Mouse (Mus musculus) E14TG2a.4 (cell line): ENCODE data around the gene Pglyrp2.
A peak's percentile ranks its signal among the peaks of the same experiment; 100 is the strongest.

Experiments
- H3K27me3 ChIP-seq: 2 replicates; pipeline ENCODE4 v1.6.1; 2014; ENCODE audit warnings: low read length, control low read depth; ENCODE audit not compliant: insufficient read depth
- H3K36me3 ChIP-seq: 2 replicates; pipeline ENCODE4 v1.6.1; 2014; ENCODE audit warnings: low read length, control low read depth; ENCODE audit not compliant: insufficient read depth
- H3K4me1 ChIP-seq: replicated peaks from 2 replicates; pipeline ENCODE4 v1.6.1; 2014; ENCODE audit warnings: low read depth, low read length, control low read depth
- H3K4me3 ChIP-seq: replicated peaks from 2 replicates; pipeline ENCODE4 v1.5.1; 2014; ENCODE audit warnings: mild to moderate bottlenecking, low read length
- H3K9me3 ChIP-seq: 2 replicates; pipeline ENCODE4 v1.6.1; 2014; ENCODE audit warnings: low read length, control low read depth
- CTCF ChIP-seq: conservative IDR thresholded peaks from 2 replicates; pipeline ENCODE4 v1.5.1; 2014; ENCODE audit warnings: low read length
- NANOG ChIP-seq: IDR thresholded peaks from 2 replicates; pipeline ENCODE4 v1.6.1; 2014; ENCODE audit warnings: borderline replicate concordance, low read length, mixed read lengths
- POU5F1 ChIP-seq: IDR thresholded peaks from 2 replicates; pipeline ENCODE4 v1.6.1; 2014; ENCODE audit warnings: low read length, borderline replicate concordance

Pglyrp2 gene

GRCm38 (mm10) chr17:32389101-32389659, 34.8 kb downstream of the Pglyrp2 start, which contains the start of gene Wiz:
Gene Wiz (minus strand): TSS chr17:32389439.
- TF ChIP-seq POU5F1 (no peak), NANOG (no peak), CTCF (no peak)
- Histone ChIP-seq H3K4me1 (peaks cover 48% of the 10 kb centered on the region), H3K36me3 (peaks cover under 1% of the 10 kb centered on the region; the same call in 1 of the 2 replicates), H3K4me3 (peak within 1 kb of the TSS; percentile 88), H3K9me3 (no peaks in the 10 kb centered on the region), H3K27me3 (peaks cover 61% of the 10 kb centered on the region)

GRCm38 (mm10) chr17:32388370-32389100, 35.4 kb downstream of the Pglyrp2 start:
- Histone ChIP-seq H3K36me3 (peaks cover 6% of the 10 kb centered on the region), H3K27me3 (peaks cover 61% of the 10 kb centered on the region), H3K4me3 (peak overlapping the region; percentile 88), H3K4me1 (peaks cover 48% of the 10 kb centered on the region), H3K9me3 (no peaks in the 10 kb centered on the region)
- TF ChIP-seq POU5F1 (no peak), NANOG (no peak), CTCF (no peak)

- Histone ChIP-seq H3K36me3 (peaks cover 6% of the 10 kb centered on the region), H3K4me1 (peaks cover 45% of the 10 kb centered on the region), H3K27me3 (peaks cover 57% of the 10 kb centered on the region), H3K9me3 (no peaks in the 10 kb centered on the region), H3K4me3 (peak overlapping the region; percentile 88)
- TF ChIP-seq CTCF (no peak), NANOG (no peak), POU5F1 (no peak)
Measured at GRCm38 (mm10) chr17:32387986-32388369, 36.0 kb downstream of the Pglyrp2 start.

GRCm38 (mm10) chr17:32386659-32387432, 37.1 kb downstream of the Pglyrp2 start:
- Histone ChIP-seq H3K9me3 (no peaks in the 10 kb centered on the region), H3K36me3 (peaks cover 6% of the 10 kb centered on the region), H3K4me1 (peaks cover 41% of the 10 kb centered on the region), H3K27me3 (peaks cover 45% of the 10 kb centered on the region), H3K4me3 (no peak overlapping the region)
- no peak for TF ChIP-seq POU5F1
- peak; percentile 71 for TF ChIP-seq CTCF

- no peaks in the 10 kb centered on the region for H3K9me3 ChIP-seq
- peaks cover 29% of the 10 kb centered on the region for H3K4me1 ChIP-seq
- TF ChIP-seq NANOG (no peak), CTCF (no peak), POU5F1 (no peak)
- H3K27me3 ChIP-seq: peaks cover 31% of the 10 kb centered on the region
- peaks cover 6% of the 10 kb centered on the region for H3K36me3 ChIP-seq
- no peak overlapping the region for H3K4me3 ChIP-seq
Measured at GRCm38 (mm10) chr17:32383661-32384060, 40.3 kb downstream of the Pglyrp2 start.

GRCm38 (mm10) chr17:32382576-32382975, 41.4 kb downstream of the Pglyrp2 start:
- peaks cover 23% of the 10 kb centered on the region for H3K27me3 ChIP-seq
- H3K36me3 ChIP-seq: peaks cover 6% of the 10 kb centered on the region
- H3K4me3 ChIP-seq: no peak overlapping the region
- H3K9me3 ChIP-seq: no peaks in the 10 kb centered on the region
- TF ChIP-seq NANOG (no peak), CTCF (no peak), POU5F1 (no peak)
- peaks cover 21% of the 10 kb centered on the region for H3K4me1 ChIP-seq

- no peaks in the 10 kb centered on the region for H3K9me3 ChIP-seq
- peaks cover 23% of the 10 kb centered on the region for H3K4me1 ChIP-seq
- TF ChIP-seq POU5F1 (no peak), NANOG (no peak), CTCF (no peak)
- H3K27me3 ChIP-seq: peaks cover 6% of the 10 kb centered on the region; the same call in 1 of the 2 replicates
- H3K36me3 ChIP-seq: peaks cover 2% of the 10 kb centered on the region
- H3K4me3 ChIP-seq: no peak overlapping the region
Measured at GRCm38 (mm10) chr17:32378786-32379185, 45.2 kb downstream of the Pglyrp2 start.

- no peak for TF ChIP-seq CTCF
- no peak for TF ChIP-seq POU5F1
- TF ChIP-seq NANOG: no peak
- no peaks in the 10 kb centered on the region for H3K9me3 ChIP-seq
- peaks cover 16% of the 10 kb centered on the region for H3K4me1 ChIP-seq
- H3K27me3 ChIP-seq: 0 out of 2 replicates have a peak, but pooled peaks cover 2% of the 10 kb centered on the region
- H3K36me3 ChIP-seq: no peaks in the 10 kb centered on the region
- no peak overlapping the region for H3K4me3 ChIP-seq
Measured at GRCm38 (mm10) chr17:32377137-32377536, 46.8 kb downstream of the Pglyrp2 start.
